Mouse (Mus musculus): ENCODE data around the gene Rsph6a.

Rsph6a gene

DNA sequence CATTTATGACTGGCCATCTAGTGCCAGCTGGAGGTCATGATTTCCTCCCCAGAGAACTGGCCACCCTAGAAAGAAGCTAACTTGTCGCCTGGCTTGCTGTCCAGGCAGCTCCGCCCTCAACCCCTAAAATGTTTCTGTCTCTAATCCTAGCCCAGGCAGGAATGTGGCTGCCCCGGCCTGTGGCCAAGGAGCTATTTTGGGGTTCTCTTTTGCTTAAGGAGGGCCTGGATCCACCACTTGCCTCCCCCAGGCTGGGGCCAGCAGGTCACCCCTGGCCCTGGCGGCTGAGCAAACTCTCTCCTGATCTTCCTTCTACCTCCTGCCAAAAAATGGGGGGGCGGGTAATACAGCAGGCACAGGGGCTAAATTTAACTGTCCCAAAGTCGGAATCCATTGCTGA, 28.6 kb downstream of the Rsph6a start:
- DNase-seq: peak; percentile 78

DNA sequence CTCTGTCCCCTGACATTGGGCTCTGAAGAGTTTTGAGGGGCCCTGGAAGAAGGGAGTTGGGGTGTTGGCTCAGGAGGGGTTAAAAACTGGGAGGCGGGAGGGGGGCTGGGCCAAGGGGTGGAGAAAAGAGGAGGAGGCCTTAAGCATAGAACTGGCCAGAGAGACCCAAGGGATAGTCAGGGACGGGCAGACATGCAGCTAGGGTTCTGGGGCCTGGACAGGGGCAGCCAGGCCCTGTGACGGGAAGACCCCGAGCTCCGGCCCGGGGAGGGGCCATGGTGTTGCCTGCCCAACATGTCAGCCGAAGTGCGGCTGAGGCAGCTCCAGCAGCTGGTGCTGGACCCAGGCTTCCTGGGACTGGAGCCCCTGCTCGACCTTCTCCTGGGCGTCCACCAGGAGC, 29.2 kb downstream of the Rsph6a start, which contains the start of gene Dmpk:
TSS of gene Dmpk (plus strand) at position 149 of the 400 bp plus-strand sequence.
- peak; percentile 52 for DNase-seq

DNA sequence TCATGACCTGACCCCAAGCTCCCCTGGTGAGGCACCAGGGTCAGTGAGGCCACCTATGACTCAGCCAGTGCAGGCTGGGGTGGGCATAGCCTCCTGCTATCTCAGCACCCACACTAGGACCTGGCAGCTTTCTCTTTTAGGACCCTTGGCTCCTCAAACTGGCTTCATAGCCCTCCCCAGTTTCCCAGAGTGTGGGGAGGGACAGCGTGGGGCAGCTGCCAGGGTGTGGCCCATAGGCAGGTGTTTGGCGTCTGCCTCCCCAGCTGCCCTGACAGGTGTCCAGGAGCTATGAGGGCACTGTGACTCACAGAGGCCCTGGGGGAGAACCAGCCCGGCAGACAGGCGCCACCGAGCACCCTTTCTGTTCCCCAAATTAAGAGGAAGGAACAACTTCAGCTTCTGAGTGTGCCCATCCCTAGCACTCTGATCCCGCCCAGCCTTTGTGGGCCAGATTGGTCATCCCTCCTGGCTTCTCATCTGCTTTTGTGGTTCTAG, 29.8 kb downstream of the Rsph6a start:
- peak; percentile 26 for DNase-seq

DNA sequence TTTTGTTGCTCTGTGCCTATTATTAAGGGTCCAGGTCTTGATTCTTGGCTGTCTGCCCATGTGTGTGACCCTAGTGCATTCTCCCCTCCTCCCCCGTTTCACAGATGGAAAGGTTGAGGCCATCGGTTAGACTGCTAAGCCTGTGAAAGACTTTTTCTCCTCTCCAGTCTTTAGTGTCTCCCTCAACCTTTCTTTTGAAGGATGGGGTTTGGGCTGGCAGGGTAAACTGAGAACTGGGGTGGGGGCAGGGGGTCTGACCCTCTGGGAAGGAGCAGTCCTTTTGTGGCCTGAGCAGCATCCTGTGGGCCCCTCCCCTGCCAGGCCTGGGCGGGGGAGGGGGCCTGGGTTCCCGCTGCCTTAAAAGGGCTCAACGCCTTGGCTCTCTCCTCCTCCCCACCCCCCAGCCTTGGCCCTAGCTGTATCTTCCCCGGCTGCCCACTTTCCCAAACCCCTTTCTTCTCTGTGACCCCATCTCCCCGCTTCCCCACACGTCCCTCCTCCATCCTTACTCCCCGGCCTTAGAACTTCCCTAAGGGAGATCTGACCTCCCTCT, 30.5 kb downstream of the Rsph6a start:
- DNase-seq: peak; percentile 43

DNA sequence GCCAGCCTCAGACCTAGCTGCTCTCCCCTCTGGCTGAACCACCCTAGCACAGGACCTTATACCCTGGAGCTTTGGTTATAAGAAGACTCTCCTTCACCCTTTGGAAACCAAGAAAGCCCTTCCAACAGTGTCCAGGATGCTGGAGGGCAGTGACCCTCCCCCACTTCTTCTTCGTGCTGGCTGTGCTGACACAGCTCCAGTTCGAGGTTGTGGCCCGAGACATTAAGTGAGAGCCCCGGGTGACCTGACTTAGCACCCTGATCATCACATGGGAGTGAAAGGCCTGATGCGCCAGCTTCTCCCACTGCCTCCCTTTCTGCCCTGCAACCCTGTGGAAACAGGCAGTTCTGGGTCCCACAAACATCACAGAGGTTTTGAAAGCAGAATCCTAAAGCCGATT, 31.0 kb downstream of the Rsph6a start:
- no peak for DNase-seq

DNA sequence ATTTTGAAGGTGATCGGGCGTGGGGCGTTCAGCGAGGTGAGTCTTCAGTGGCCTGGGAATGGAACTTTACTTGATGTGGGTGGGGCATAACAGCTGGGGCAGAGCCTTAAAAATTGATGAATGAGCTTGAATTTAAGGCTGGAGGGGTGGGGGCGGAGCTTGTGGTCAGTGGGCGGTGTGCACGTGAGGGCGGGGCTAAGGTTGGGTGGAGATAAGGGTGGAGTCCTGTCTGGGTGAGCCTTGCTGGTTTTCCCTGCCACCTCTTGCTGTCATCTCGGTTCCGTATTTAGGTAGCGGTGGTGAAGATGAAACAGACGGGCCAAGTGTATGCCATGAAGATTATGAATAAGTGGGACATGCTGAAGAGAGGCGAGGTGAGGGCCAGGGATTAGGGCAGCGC, 31.6 kb downstream of the Rsph6a start:
- peak; percentile 79 for DNase-seq

DNA sequence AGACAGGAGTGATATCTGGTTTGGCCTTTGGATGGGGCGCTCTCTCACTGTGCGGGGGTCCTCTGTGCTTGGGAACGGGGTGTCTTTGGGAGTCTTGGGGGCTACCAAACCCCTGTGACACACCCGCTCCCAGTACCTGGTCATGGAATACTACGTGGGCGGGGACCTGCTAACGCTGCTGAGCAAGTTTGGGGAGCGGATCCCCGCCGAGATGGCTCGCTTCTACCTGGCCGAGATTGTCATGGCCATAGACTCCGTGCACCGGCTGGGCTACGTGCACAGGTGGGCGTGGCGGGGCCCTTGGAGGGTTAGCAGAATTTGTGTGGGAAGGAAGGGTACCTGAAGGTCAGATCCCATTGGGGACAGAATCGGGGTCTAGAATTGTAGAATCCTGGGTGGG, 32.3 kb downstream of the Rsph6a start:
- DNase-seq: no peak

DNA sequence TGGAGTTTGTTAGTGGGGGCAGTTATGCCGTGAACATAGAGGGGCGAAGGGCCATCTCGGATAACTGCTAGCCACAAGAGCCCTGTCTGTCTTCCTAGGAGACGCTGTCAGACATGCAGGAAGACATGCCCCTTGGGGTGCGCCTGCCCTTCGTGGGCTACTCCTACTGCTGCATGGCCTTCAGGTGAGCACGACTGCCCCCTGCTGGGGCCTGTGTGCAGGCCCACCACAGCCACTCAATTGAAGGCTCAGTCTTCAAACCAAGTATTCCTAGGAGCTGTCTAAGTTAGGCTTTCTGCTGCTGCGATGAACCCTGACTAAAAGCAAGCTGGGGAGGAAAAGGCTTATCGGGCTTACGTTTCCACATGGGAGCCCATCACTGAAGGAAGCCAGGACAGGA, 34.3 kb downstream of the Rsph6a start:
- DNase-seq: peak; percentile 78

DNA sequence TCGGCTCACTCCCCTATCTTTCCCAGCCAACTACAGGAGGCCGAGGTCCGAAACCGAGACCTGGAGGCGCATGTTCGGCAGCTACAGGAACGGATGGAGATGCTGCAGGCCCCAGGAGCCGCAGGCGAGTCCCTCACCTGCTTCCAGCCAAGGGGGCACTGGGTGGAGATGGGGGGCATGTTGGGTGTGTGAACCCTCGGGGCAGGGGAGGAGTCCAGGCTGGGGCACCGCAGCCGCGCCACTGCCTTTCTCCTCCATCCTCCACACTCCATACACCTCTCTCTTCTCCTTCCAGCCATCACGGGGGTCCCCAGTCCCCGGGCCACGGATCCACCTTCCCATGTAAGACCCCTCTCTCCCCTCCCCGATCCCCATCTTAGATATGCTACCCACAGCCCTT, 37.4 kb downstream of the Rsph6a start:
- DNase-seq: no peak

DNA sequence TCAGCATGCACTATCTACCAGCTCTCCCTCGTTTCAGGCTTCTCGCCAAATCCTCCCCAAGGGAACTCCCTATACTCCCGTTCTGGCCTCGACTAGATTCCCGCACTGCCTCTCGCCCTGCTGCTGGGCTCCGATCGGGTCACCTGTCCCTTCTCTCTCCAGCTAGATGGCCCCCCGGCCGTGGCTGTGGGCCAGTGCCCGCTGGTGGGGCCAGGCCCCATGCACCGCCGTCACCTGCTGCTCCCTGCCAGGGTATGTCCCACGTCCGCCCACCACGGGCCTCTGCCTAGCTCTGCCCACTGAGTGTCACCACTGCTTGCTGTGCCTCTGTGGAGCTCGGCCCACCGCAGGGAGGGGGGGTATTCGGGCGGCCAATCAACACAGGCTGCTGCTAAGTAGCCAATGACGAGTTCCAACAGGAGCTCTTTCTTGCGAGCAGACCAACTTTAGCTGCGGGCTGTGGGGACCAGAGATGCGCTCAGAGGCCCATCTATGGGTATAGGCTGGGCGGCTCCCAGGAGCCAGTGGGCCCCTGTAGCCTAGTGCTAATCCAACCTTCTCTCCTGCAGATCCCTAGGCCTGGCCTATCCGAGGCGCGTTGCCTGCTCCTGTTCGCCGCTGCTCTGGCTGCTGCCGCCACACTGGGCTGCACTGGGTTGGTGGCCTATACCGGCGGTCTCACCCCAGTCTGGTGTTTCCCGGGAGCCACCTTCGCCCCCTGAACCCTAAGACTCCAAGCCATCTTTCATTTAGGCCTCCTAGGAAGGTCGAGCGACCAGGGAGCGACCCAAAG, 38.1 kb downstream of the Rsph6a start:
- DNase-seq: peak; percentile 73

DNA sequence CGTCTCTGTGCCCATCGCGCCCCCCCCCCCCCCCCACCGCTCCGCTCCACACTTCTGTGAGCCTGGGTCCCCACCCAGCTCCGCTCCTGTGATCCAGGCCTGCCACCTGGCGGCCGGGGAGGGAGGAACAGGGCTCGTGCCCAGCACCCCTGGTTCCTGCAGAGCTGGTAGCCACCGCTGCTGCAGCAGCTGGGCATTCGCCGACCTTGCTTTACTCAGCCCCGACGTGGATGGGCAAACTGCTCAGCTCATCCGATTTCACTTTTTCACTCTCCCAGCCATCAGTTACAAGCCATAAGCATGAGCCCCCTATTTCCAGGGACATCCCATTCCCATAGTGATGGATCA, 38.7 kb downstream of the Rsph6a start:
- peak; percentile 94 for DNase-seq

DNA sequence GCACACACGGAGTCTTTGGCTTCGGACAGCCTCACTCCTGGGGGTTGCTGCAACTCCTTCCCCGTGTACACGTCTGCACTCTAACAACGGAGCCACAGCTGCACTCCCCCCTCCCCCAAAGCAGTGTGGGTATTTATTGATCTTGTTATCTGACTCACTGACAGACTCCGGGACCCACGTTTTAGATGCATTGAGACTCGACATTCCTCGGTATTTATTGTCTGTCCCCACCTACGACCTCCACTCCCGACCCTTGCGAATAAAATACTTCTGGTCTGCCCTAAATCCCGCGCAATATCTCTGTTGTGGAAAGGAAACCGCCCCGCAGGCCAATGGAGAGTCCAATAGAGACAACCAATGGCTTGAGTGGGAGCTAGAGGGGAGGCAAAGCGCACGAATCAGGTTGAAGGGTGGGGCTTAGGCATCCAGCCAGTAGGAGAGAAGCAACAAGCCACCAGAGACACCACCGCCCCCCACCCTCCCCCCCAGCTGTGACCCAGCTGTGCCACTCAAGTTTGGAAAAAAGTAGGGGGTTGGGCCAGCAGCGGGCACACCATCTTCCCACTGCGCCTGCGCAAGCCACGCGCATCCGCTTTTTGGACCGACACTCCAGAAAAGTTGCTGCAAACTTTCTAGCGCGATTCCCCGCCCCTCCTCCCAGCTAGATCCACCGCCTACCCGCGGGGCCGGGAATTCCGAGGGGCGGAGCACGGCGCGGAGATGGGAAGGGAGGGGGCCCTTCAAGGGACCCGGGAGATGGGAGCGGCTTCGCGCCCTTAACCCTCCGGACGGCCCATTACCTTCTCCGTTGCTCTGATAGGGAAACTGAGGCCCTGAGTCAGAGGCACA, 39.3 kb downstream of the Rsph6a start:
- DNase-seq: peak; percentile 99

DNA sequence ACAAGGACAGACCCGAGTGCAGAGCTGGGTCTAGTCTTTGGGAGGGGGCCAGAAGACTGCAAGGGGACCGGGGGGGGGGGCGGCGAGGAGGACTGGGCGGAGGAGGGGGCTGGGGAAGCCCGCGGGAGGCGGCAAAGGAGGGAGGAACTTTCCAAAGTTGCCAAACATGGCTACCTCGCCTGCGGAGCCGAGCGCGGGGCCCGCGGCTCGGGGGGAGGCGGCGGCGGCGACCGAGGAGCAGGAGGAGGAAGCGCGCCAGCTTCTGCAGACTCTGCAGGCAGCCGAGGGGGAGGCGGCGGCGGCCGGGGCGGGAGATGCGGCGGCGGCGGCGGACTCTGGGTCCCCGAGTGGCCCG, 40.0 kb downstream of the Rsph6a start, which contains the start of gene Six5:
TSS of gene Six5 (plus strand) at position 124 of the 355 bp plus-strand sequence.
- peak; percentile 73 for DNase-seq

DNA sequence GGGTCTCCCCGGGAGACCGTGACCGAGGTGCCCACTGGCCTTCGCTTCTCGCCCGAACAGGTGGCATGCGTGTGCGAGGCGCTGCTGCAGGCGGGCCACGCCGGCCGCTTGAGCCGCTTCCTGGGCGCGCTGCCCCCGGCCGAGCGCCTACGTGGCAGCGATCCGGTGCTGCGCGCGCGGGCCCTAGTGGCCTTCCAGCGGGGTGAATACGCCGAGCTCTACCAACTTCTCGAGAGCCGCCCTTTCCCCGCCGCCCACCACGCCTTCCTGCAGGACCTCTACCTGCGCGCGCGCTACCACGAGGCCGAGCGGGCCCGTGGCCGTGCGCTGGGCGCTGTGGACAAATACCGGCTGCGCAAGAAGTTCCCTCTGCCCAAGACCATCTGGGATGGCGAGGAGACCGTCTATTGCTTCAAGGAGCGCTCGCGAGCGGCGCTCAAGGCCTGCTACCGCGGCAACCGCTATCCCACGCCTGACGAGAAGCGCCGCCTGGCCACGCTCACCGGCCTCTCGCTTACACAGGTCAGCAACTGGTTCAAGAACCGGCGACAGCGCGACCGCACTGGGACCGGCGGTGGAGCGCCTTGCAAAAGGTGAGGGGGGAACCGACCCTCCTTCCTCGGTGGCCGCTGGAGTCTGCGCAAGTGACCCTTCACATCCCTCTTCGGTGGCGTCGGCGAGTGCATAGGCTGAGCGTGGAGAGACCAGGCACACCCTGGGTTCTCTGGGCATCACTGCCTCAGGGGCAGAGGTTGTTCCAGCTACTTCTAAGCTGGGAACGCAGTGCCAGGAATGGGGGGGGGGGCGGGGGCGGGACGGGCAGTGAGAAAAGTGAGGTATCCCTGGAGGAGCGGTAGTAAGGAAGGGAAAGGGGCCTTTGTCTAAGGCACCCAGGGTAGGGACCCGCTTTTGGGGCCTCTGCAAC, 40.6 kb downstream of the Rsph6a start:
- peak; percentile 68 for DNase-seq

DNA sequence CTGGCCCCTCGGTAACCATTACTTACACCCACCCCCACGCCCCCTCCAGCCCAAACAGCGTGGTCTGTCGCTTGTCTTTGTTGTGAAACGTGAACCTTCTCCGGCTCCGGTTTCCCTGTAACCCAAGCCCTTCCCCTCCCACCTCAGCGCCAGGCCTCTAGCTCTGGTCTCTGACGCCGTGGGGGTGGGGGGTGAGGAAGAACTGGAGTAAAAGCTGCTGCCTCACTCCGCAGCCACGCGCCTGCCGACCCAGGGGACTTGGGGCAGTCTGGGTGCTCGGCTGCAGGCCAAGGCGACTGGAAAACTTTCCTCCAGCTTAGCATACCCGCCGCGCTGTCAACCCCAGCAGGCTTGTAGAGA, 41.2 kb downstream of the Rsph6a start:
- peak; percentile 87 for DNase-seq

DNA sequence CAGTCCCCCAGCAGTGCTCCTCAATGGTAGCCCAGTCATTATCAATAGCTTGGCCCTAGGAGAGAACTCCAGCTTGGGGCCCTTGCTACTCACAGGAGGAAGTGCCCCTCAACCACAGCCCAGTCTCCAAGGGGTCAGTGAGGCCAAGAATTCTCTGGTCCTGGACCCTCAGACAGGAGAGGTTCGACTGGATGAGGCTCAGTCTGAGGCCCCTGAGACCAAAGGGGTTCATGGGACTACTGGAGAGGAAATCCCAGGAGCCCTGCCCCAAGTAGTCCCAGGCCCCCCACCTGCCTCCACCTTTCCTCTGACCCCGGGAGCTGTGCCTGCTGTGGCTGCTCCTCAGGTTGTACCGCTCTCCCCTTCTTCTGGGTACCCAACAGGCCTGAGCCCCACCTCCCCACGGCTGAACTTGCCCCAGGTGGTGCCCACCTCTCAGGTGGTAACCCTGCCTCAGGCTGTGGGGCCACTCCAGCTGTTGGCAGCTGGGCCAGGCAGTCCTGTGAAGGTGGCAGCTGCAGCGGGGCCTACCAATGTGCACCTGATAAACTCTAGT, 42.0 kb downstream of the Rsph6a start:
- DNase-seq: no peak

DNA sequence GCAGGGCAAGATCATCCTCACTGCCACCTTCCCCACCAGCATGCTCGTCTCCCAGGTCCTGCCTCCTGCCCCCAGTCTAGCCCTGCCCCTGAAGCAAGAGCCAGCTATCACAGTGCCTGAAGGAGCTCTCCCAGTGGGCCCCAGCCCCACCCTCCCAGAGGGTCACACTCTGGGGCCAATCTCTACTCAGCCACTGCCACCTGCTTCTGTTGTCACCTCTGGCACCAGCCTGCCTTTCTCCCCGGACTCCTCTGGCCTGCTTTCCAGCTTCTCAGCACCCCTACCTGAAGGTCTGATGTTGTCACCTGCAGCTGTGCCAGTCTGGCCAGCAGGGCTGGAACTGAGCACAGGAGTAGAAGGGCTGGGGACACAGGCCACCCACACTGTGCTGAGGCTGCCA, 42.7 kb downstream of the Rsph6a start:
- no peak for DNase-seq

DNA sequence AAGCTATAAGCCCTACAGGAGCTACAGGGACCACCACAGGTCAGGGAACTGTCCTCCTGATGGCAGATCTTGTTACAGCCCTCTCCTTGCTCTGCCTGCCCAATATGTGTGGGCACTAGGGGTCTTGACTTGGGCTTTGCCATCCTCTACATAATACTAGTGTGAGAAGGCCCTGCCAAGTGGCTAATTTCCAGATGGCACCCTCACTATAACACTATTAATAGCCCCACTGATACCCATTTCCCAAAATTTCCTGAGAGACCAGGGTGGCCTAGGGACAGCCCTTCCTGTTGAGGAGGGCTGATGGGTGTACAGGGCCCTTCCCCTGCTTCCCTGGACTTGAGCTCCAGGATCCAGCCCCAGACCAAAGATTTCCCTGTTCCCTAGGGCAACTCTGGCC, 43.4 kb downstream of the Rsph6a start:
- no peak for DNase-seq

DNA sequence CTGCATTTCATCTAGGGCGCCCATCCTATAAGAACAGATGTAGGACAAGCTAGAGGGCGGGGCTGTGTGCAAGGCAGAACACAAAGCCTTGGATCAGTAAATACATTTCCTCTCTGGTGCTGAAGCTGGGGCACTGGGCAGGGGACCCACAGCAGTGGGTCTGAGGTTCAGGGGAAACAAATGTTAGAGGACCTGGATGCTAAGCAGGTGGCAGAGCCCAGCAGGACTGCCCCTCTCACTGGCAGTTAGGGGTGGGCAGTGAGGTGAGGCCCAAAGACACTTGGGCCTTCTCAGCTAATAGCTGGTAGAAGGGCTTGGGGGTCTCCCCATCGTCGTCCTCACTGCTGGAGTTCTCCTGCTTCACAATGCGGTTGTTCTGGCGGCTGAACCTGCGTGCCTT, 44.3 kb downstream of the Rsph6a start:
- no peak for DNase-seq

DNA sequence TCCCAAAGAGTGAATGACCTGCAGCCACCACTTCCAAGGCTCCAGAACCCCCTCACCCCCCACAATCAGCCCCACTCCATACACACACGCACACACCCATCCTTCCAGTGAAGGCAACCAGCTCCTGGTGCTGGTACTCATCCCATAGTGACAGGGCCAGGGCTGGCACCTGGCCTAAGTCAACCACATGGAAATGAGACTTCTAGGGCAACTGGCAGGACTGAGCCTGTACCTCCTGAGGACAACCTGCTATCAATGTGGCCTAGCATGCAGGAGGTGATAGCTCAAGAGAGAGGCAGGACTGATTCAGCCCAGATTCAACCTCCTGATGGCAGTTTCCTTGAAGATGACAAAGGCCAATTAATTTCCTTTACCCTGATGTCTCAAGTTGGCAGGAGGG, 45.8 kb downstream of the Rsph6a start:
- no peak for DNase-seq

DNA sequence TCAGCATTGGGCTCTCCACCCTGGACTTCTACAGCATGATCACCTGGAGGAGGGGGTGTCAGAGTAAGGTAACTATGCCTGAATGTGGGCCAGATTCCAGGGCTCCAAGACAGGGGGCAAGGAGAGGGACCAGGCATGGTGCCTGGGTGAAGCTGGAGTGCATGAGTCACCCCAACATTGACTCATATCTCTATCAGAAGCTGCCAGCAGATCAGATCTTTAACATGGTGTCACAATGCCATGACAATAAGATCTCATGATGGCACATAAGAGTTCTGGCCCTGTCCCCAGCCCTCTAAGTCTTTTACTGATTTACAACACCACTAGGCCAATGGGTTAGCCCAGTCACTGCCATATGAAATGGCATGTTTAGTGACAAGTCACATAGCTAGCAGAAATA, 49.3 kb downstream of the Rsph6a start:
- DNase-seq: no peak

DNA sequence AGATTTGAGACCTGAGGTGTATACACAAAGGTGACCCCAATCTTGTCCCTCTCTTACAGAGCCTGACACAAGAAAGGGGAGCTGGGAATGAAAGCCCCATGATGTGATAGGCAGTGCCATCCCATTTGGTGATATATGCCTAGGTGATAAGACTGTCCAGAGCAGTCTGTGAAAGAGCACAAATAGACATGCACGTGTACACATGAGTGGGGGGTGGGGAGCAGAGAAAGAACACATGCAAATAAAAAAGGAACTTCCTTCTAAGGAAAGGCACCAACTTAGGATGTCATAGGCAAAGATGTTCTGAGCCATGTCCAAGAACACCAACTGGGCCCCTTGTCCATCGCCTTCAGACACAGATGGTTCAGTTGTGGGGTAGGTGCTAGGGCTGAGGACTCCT, 50.0 kb downstream of the Rsph6a start:
- DNase-seq: no peak
